Mouse (Mus musculus) forebrain, embryonic 10.5 days (tissue): ENCODE results near the gene Parva. TPM values are rescaled to one million over a fixed set of nuclear protein-coding genes. Genes with fewer than 3 reads are reported as not detected.

Experiments
- polyA plus RNA-seq: library from polyadenylated mRNA; unstranded; fragments of >200 nt; fragmentation: Nextera tagmentation; extraction: Ambion mirVana; gene quantifications from 2 replicates; pipeline ENCODE4 v1.2.1, GENCODE M21; 2016

Parva gene
- polyA plus RNA-seq, 1 experiment from 2014 or later, result 51.6 TPM

Other genes with a start within 250 kb of the Parva start
- gene Mical2, start 201.6 kb upstream of the Parva start, polyA plus RNA-seq, result 0.87 and 0.88 TPM in 2 replicates